Mouse (Mus musculus) forebrain, embryonic 13.5 days (tissue): ENCODE results near the gene Olfr237-ps1. TPM values are rescaled to one million over a fixed set of nuclear protein-coding genes. Genes with fewer than 3 reads are reported as not detected.

Experiments used
- ATAC-seq: fragments of 200-750 bp; cut with Nextera tagmentation; 2 replicates; pipeline ENCODE4 v1.8.0; 2017
- H3K27ac ChIP-seq: fragments of 300-500 bp; sonication (generic); 2 replicates; pipeline ENCODE4 v1.5.1; 2015; ENCODE audit warnings: inconsistent platforms, mild to moderate bottlenecking, moderate library complexity
- H3K27me3 ChIP-seq: fragments of 300-500 bp; sonication (generic); 2 replicates; pipeline ENCODE4 v1.6.1; 2015; ENCODE audit warnings: mild to moderate bottlenecking, inconsistent platforms
- H3K36me3 ChIP-seq: fragments of 300-500 bp; sonication (generic); 2 replicates; pipeline ENCODE4 v1.6.1; 2015; ENCODE audit warnings: mild to moderate bottlenecking, inconsistent platforms; ENCODE audit not compliant: poor library complexity, severe bottlenecking
- H3K4me1 ChIP-seq: fragments of 300-500 bp; sonication (generic); 2 replicates; pipeline ENCODE4 v1.6.1; 2015; ENCODE audit warnings: inconsistent platforms
- H3K4me2 ChIP-seq: fragments of 300-500 bp; sonication (generic); 2 replicates; pipeline ENCODE4 v1.6.1; 2015; ENCODE audit warnings: inconsistent platforms, mild to moderate bottlenecking, moderate library complexity
- H3K4me3 ChIP-seq: fragments of 300-500 bp; sonication (generic); 2 replicates; pipeline ENCODE4 v1.5.1; 2015; ENCODE audit warnings: mild to moderate bottlenecking, inconsistent platforms
- H3K9ac ChIP-seq: fragments of 300-500 bp; sonication (generic); 2 replicates; pipeline ENCODE4 v1.6.1; 2015; ENCODE audit warnings: mild to moderate bottlenecking, inconsistent platforms
- H3K9me3 ChIP-seq: fragments of 300-500 bp; sonication (generic); replicated peaks from 2 replicates; pipeline ENCODE4 v1.6.1; 2016; ENCODE audit warnings: inconsistent platforms
- WGBS: fragments of 180-500 bp; shearing (Covaris S2); methylation state at CpG from one replicate; pipeline ENCODE4 v1.1.7; 2015; 5-methylcytosine and 5-hydroxymethylcytosine counted together
- polyA plus RNA-seq: library from polyadenylated mRNA; unstranded; fragments of >200 nt; fragmentation: Nextera tagmentation; extraction: Ambion mirVana; gene quantifications from 2 replicates; pipeline ENCODE4 v1.2.1, GENCODE M21; 2015

The Olfr237-ps1 gene
- polyA plus RNA-seq, 1 experiment from 2014 or later, result not detected

GRCm38 (mm10) chr6:43205355-43205754, 59.0 kb downstream of the Olfr237-ps1 start:
- Histone ChIP-seq H3K4me3 (no peak overlapping the region), H3K27me3 (no peaks in the 10 kb centered on the region), H3K4me1 (no peaks in the 10 kb centered on the region), H3K9me3 (no peaks in the 10 kb centered on the region), H3K36me3 (no peaks in the 10 kb centered on the region), H3K4me2 (no peak overlapping the region), H3K9ac (no peak overlapping the region), H3K27ac (no peak overlapping the region)
- 34% methylated on average over 2 of the region's 2 CpGs for WGBS
- no peak for ATAC-seq

Other genes starting within 250 kb of the Olfr237-ps1 start
- gene Olfr447, start 237.7 kb upstream of the Olfr237-ps1 start, polyA plus RNA-seq, result not detected in 2 replicates
- not detected in 2 replicates for gene Olfr446, start 225.2 kb upstream of the Olfr237-ps1 start, polyA plus RNA-seq
- not detected in 2 replicates for gene Olfr444, start 197.5 kb upstream of the Olfr237-ps1 start, polyA plus RNA-seq
- gene Olfr441, start 40.2 kb upstream of the Olfr237-ps1 start, polyA plus RNA-seq, result not detected in 2 replicates
- gene Olfr437, start 16.7 kb downstream of the Olfr237-ps1 start, polyA plus RNA-seq, result not detected in 2 replicates
- gene Olfr13, start 25.6 kb downstream of the Olfr237-ps1 start, polyA plus RNA-seq, result not detected in 2 replicates
- gene Olfr435, start 50.6 kb downstream of the Olfr237-ps1 start, polyA plus RNA-seq, result not detected in 2 replicates
- gene Olfr434, start 66.5 kb downstream of the Olfr237-ps1 start, polyA plus RNA-seq, result not detected in 2 replicates
- gene Olfr47, start 85.0 kb downstream of the Olfr237-ps1 start, polyA plus RNA-seq, result not detected in 2 replicates
- 1.5 and 2.4 TPM in 2 replicates for gene Arhgef5, start 119.0 kb downstream of the Olfr237-ps1 start, polyA plus RNA-seq
- not detected in 2 replicates for gene Nobox, start 163.0 kb downstream of the Olfr237-ps1 start, polyA plus RNA-seq